Mouse (Mus musculus): Measurements from ENCODE around the gene Adamtsl3.

Gene Adamtsl3

GRCm38 (mm10) chr7:82648353-82649080 is 313.0 kb downstream of the Adamtsl3 start, which contains the start of the genes Saxo2 and Efl1:
TSS of gene Saxo2 (minus strand) at chr7:82648528.
TSS of gene Efl1 (plus strand) at chr7:82648614.
- DNase-seq (ENCODE audit: low read depth): peak; percentile 87

GRCm38 (mm10) chr7:82649081-82649445 is 313.6 kb downstream of the Adamtsl3 start:
- peak; percentile 17 for DNase-seq (ENCODE audit: low read depth)
